Mouse (Mus musculus): ENCODE measurements around the gene Stambp.

DNA sequence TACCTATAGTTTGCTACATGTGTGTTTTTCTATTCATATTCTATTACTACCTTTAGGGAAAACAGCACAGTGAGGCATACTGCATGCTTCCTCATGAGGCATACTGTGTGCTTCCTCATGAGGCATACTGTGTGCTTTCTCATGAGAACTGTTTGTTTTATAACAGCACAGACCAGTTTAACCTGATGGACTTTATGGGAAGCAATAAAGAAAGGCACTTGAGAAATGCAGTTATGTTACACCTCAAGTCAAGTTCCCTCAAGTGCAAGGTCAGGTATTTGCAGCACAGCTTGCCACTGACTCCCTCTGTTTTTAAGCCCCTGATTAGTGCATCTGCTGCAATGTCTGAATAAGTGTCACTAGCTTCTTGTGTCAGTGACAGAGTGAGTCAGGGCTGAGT is 5.0 kb upstream of the Stambp start:
- TF ChIP-seq SIN3A (IDR thresholded peaks at IDR 0.05; ENCODE audit: low read length) (no peak), MXI1 (IDR thresholded peaks at IDR 0.05; ENCODE audit: low read depth, low read length) (no peak), MEF2A (IDR thresholded peaks at IDR 0.05; ENCODE audit: borderline replicate concordance, low read depth, low read length) (no peak), CTCF (conservative IDR thresholded peaks at IDR 0.05 in 1 of 2, IDR thresholded peaks at IDR 0.05 in 1 of 2; ENCODE audit: low read depth in 2 of 2, low read length in 2 of 2) (no peak), PAX5 (IDR thresholded peaks at IDR 0.05; ENCODE audit: low read length) (no peak), NRF1 (IDR thresholded peaks at IDR 0.05; ENCODE audit: low read depth, low read length) (no peak), TBP (conservative IDR thresholded peaks at IDR 0.05; ENCODE audit: low read depth, low read length) (no peak), POLR2AphosphoS2 (IDR thresholded peaks at IDR 0.05; ENCODE audit: low read depth, low read length) (no peak), POLR2A (IDR thresholded peaks at IDR 0.05; ENCODE audit: low read depth, low read length) (no peak), EP300 (IDR thresholded peaks at IDR 0.05; ENCODE audit: low read length) (no peak), HCFC1 (IDR thresholded peaks at IDR 0.05; ENCODE audit: low read depth, low read length) (no peak)

All from CH12.LX (cell line).